8 mouse cellular contexts compared by ENCODE assay signal in the genomic region with DNA sequence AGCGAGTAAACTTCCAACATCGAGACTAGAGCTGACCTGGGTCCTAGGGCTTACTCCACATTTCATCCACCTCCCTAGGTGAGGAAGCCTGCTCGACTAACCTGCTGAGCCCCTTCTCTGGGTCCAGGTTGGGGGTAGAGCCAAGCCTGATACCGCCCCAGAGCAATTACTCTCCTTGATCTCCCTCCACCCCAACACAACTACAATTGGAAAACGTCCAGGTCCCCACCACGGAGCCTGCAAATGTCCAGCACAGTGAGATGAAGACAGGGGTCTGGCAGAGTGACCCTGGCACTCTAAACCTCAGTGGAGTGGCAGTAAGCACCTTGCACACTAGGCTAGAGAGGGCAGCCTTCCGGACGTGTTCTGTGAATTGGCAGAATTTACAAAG. TPM values are rescaled to one million over a fixed set of nuclear protein-coding genes. Genes with fewer than 3 reads are reported as not detected.
DNase-seq lines count a peak whose midpoint lies in the region; ATAC-seq and TF ChIP-seq lines count a peak whose summit lies in the region.

No protein-coding gene starts in this region.

- no peaks in the 10 kb centered on the region for H3K9me3 ChIP-seq in lung, embryonic 16.5 days (ENCODE audit: control insufficient read depth, low read length)
- no peaks in the 10 kb centered on the region for H3K9me3 ChIP-seq in limb, embryonic 11.5 days (ENCODE audit: control insufficient read depth, low read length)

- TF ChIP-seq CTCF in olfactory bulb, adult 2 months (IDR thresholded peaks at IDR 0.05; ENCODE audit: insufficient read depth, low read depth, low read length), result no peak

- peak; percentile 39 for DNase-seq in cerebellum, adult 11-12 months
- DNase-seq in cerebellum, adult 18-20 months, result no peak
- no peak for DNase-seq in lung, postnatal 36 days
- DNase-seq in limb, embryonic 11.5 days (ENCODE audit: low spot score), result no peak
- no peak for DNase-seq in left cerebral cortex, adult 11 months (ENCODE audit: low spot score)
- DNase-seq in urinary bladder, adult 2 months (ENCODE audit: low spot score), result no peak

- 12% methylated on average over 8 of the region's 8 CpGs for WGBS in lung, embryonic 16.5 days
- WGBS in limb, embryonic 11.5 days, result 20% methylated on average over 8 of the region's 8 CpGs
- 8% methylated on average over 8 of the region's 8 CpGs for WGBS in olfactory bulb, adult 2 months

- H3K4me3 ChIP-seq in lung, embryonic 16.5 days (ENCODE audit: low read length), result peak overlapping the region; percentile 60
- peak overlapping the region; percentile 41 for H3K4me3 ChIP-seq in limb, embryonic 11.5 days (ENCODE audit: low read depth, low read length)
- H3K4me3 ChIP-seq in olfactory bulb, adult 2 months (ENCODE audit: insufficient read depth, low read depth, low read length), result peak overlapping the region; percentile 55

- H3K36me3 ChIP-seq in lung, embryonic 16.5 days (ENCODE audit: control insufficient read depth, insufficient read depth, low read length), result no peaks in the 10 kb centered on the region
- no peaks in the 10 kb centered on the region for H3K36me3 ChIP-seq in limb, embryonic 11.5 days (ENCODE audit: control insufficient read depth, insufficient read depth, low read length)

- H3K27me3 ChIP-seq in lung, embryonic 16.5 days (ENCODE audit: control insufficient read depth, insufficient read depth, low read depth, low read length), result peaks cover 11% of the 10 kb centered on the region; the same call in 1 of the 2 replicates
- peaks cover 27% of the 10 kb centered on the region for H3K27me3 ChIP-seq in limb, embryonic 11.5 days (ENCODE audit: control insufficient read depth, insufficient read depth, low read length)

- peaks cover 7% of the 10 kb centered on the region for H3K4me1 ChIP-seq in lung, embryonic 16.5 days (replicated peaks; ENCODE audit: control insufficient read depth, insufficient read depth, low read length)
- H3K4me1 ChIP-seq in limb, embryonic 11.5 days (ENCODE audit: control insufficient read depth, insufficient read depth, low read length), result no peaks in the 10 kb centered on the region
- peaks cover 36% of the 10 kb centered on the region for H3K4me1 ChIP-seq in olfactory bulb, adult 2 months (ENCODE audit: control insufficient read depth, insufficient read depth, low read length)

- H3K9ac ChIP-seq in lung, embryonic 16.5 days (ENCODE audit: low read length), result peak overlapping the region; percentile 68
- H3K9ac ChIP-seq in limb, embryonic 11.5 days (ENCODE audit: low read length), result no peak overlapping the region

- no peak overlapping the region for H3K27ac ChIP-seq in lung, embryonic 16.5 days (ENCODE audit: low read length)
- H3K27ac ChIP-seq in limb, embryonic 11.5 days (replicated peaks; ENCODE audit: low read depth, low read length), result no peak overlapping the region
- no peak overlapping the region for H3K27ac ChIP-seq in olfactory bulb, adult 2 months (ENCODE audit: insufficient read depth, low read depth, low read length)

- no peak for TF ChIP-seq POLR2A in olfactory bulb, adult 2 months (IDR thresholded peaks at IDR 0.05; ENCODE audit: insufficient read depth, low read depth, low read length)

- H3K4me2 ChIP-seq in lung, embryonic 16.5 days (ENCODE audit: low read depth, low read length), result peak overlapping the region; percentile 88
- peak overlapping the region; percentile 63 for H3K4me2 ChIP-seq in limb, embryonic 11.5 days (ENCODE audit: low read depth, severe bottlenecking)

- no peak; the same call in 1 of the 2 replicates for ATAC-seq in lung, embryonic 16.5 days (ENCODE audit: low read depth)
- no peak for ATAC-seq in limb, embryonic 11.5 days (ENCODE audit: insufficient number of reproducible peaks, low FRiP score, low TSS enrichment, low read depth)

RNA-seq across cellular contexts. Expression of gene Slc7a4, which starts 6.2 kb away (rescaled TPM):
- polyA plus RNA-seq in lung, embryonic 16.5 days (2015; fragmentation: Nextera tagmentation; extraction: Ambion mirVana), result 10.8 and 13.2 TPM in 2 replicates
- 1.1 and 1.8 TPM in 2 replicates for polyA plus RNA-seq in limb, embryonic 11.5 days (2014; fragmentation: Nextera tagmentation; extraction: Ambion mirVana)
- polyA plus RNA-seq in olfactory bulb, adult 2 months (2012; ENCODE audit: insufficient read depth, insufficient read length, low replicate concordance, missing spikeins), result not detected in 2 replicates
- polyA plus RNA-seq in urinary bladder, adult 2 months (2012; rRNA removed), result 12.4 and 17.0 TPM in 2 replicates

RNA-seq across cellular contexts. Expression of gene P2rx6, which starts 15.1 kb away (rescaled TPM):
- 1.3 and 1.5 TPM in 2 replicates for polyA plus RNA-seq in lung, embryonic 16.5 days (2015; fragmentation: Nextera tagmentation; extraction: Ambion mirVana)
- 0.27 and 0.47 TPM in 2 replicates for polyA plus RNA-seq in limb, embryonic 11.5 days (2014; fragmentation: Nextera tagmentation; extraction: Ambion mirVana)
- not detected in 2 replicates for polyA plus RNA-seq in olfactory bulb, adult 2 months (2012; ENCODE audit: insufficient read depth, insufficient read length, low replicate concordance, missing spikeins)
- 4.4 and 5.5 TPM in 2 replicates for polyA plus RNA-seq in urinary bladder, adult 2 months (2012; rRNA removed)

RNA-seq across cellular contexts. Expression of gene Lrrc74b, which starts 15.8 kb away (rescaled TPM):
- polyA plus RNA-seq in lung, embryonic 16.5 days (2015; fragmentation: Nextera tagmentation; extraction: Ambion mirVana), result 3.0 and 4.8 TPM in 2 replicates
- polyA plus RNA-seq in limb, embryonic 11.5 days (2014; fragmentation: Nextera tagmentation; extraction: Ambion mirVana), result 0.20 TPM in 1 of 2 replicates, not detected in the other
- polyA plus RNA-seq in olfactory bulb, adult 2 months (2012; ENCODE audit: insufficient read depth, insufficient read length, low replicate concordance, missing spikeins), result not detected in 2 replicates
- 0.22 and 0.23 TPM in 2 replicates for polyA plus RNA-seq in urinary bladder, adult 2 months (2012; rRNA removed)

RNA-seq across cellular contexts. Expression of gene Smpd4, which starts 42.3 kb away (rescaled TPM):
- polyA plus RNA-seq in lung, embryonic 16.5 days (2015; fragmentation: Nextera tagmentation; extraction: Ambion mirVana), result 33.2 and 34.3 TPM in 2 replicates
- 67.9 and 71.1 TPM in 2 replicates for polyA plus RNA-seq in limb, embryonic 11.5 days (2014; fragmentation: Nextera tagmentation; extraction: Ambion mirVana)
- polyA plus RNA-seq in olfactory bulb, adult 2 months (2012; ENCODE audit: insufficient read depth, insufficient read length, low replicate concordance, missing spikeins), result not detected in 2 replicates
- polyA plus RNA-seq in urinary bladder, adult 2 months (2012; rRNA removed), result 33.1 and 36.3 TPM in 2 replicates

RNA-seq across cellular contexts. Expression of gene Thap7, which starts 45.9 kb away (rescaled TPM):
- 53.0 and 59.5 TPM in 2 replicates for polyA plus RNA-seq in lung, embryonic 16.5 days (2015; fragmentation: Nextera tagmentation; extraction: Ambion mirVana)
- polyA plus RNA-seq in limb, embryonic 11.5 days (2014; fragmentation: Nextera tagmentation; extraction: Ambion mirVana), result 49.1 and 58.7 TPM in 2 replicates
- polyA plus RNA-seq in olfactory bulb, adult 2 months (2012; ENCODE audit: insufficient read depth, insufficient read length, low replicate concordance, missing spikeins), result not detected in 2 replicates
- polyA plus RNA-seq in urinary bladder, adult 2 months (2012; rRNA removed), result 52.6 and 59.0 TPM in 2 replicates
